Mouse (Mus musculus) liver, embryonic 12.5 days (tissue): ENCODE measurements at regions not wholly inside any gene's neighbourhood (a gene's known extent, or its start where the extent isn't known, plus 50 kb on each side); places are given as distances from the start of the nearest gene placed in this dataset.
"Not testable (repeated sequence)": the region's sequence is repeated elsewhere in the genome, so short reads cannot be mapped to it uniquely, and the experiment has no call there.

Experiments
- ATAC-seq: fragments of 200-750 bp; cut with Nextera tagmentation; 2 replicates; pipeline ENCODE4 v1.8.0; 2017; ENCODE audit warnings: moderate number of reproducible peaks, mild to moderate bottlenecking, moderate library complexity
- H3K27ac ChIP-seq: fragments of 300-500 bp; sonication (generic); 2 replicates; pipeline ENCODE4 v1.5.1; 2016; ENCODE audit warnings: mild to moderate bottlenecking
- H3K27me3 ChIP-seq: fragments of 300-500 bp; sonication (generic); replicated peaks from 2 replicates; pipeline ENCODE4 v1.6.1; 2016; ENCODE audit warnings: mild to moderate bottlenecking, moderate library complexity
- H3K36me3 ChIP-seq: fragments of 300-500 bp; sonication (generic); 2 replicates; pipeline ENCODE4 v1.6.1; 2016; ENCODE audit warnings: mild to moderate bottlenecking, moderate library complexity
- H3K4me1 ChIP-seq: fragments of 300-500 bp; sonication (generic); 2 replicates; pipeline ENCODE4 v1.6.1; 2016
- H3K4me2 ChIP-seq: fragments of 300-500 bp; sonication (generic); 2 replicates; pipeline ENCODE4 v1.6.1; 2016; ENCODE audit warnings: mild to moderate bottlenecking, moderate library complexity
- H3K4me3 ChIP-seq: fragments of 300-500 bp; sonication (generic); 2 replicates; pipeline ENCODE4 v1.5.1; 2016; ENCODE audit warnings: mild to moderate bottlenecking, moderate library complexity
- H3K9ac ChIP-seq: fragments of 300-500 bp; sonication (generic); 2 replicates; pipeline ENCODE4 v1.6.1; 2016; ENCODE audit warnings: mild to moderate bottlenecking, moderate library complexity
- H3K9me3 ChIP-seq: fragments of 300-500 bp; sonication (generic); replicated peaks from 2 replicates; pipeline ENCODE4 v1.6.1; 2016; ENCODE audit warnings: mild to moderate bottlenecking, moderate library complexity
- WGBS: fragments of 180-500 bp; shearing (Covaris S2); methylation state at CpG from one replicate; pipeline ENCODE4 v1.1.7; 2016; ENCODE audit not compliant: insufficient replicate concordance; 5-methylcytosine and 5-hydroxymethylcytosine counted together

DNA sequence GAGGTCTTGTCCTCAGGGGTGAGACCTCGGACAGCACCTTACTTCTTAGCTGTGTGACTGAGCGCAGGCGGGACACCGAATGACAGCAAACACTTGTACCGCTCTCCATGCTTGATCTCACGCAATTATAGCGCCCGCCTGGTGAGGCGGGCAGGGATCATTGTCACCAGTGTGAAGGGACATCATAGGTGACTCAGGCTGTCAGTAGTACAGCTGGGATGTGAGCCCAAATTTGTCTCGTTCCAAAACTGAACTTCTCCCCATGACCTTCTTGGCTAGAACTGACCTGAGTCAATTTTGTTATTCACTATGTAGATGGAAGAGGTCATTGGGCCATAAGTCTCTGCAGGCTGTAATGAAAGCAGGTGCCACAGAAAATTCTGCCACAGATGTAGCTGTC, 104.1 kb upstream of the Rad23b start:
- H3K9me3 ChIP-seq: no peaks in the 10 kb centered on the region
- no peak for ATAC-seq
- 71% methylated on average over 10 of the region's 10 CpGs for WGBS
- no peak overlapping the region for H3K27ac ChIP-seq
- no peaks in the 10 kb centered on the region for H3K36me3 ChIP-seq
- no peaks in the 10 kb centered on the region for H3K4me1 ChIP-seq
- H3K4me3 ChIP-seq: no peak overlapping the region
- no peaks in the 10 kb centered on the region for H3K27me3 ChIP-seq
- H3K4me2 ChIP-seq: no peak overlapping the region
- H3K9ac ChIP-seq: no peak overlapping the region

DNA sequence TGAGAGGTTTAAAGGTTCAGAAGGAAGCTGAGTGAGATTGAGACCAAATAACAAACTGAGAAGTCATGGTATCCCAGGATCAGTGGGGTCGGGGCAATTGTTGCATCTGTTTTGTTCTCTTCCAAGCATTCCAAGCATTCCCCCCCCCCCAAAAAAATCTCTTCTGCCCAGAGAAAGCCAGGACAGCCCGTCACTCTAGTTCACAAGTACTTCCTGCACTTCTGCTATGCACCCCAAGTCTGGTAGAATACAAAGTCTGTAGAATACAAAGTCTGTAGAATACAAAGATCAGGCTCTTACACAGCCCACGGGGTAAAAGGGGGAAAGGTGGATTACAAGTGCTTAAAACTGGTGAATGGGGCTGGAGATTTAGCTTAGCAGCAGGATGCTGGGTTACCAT, 99.5 kb upstream of the Rad23b start:
- Histone ChIP-seq H3K4me1 (no peaks in the 10 kb centered on the region), H3K27me3 (no peaks in the 10 kb centered on the region), H3K9ac (no peak overlapping the region), H3K4me3 (no peak overlapping the region), H3K9me3 (no peaks in the 10 kb centered on the region), H3K27ac (no peak overlapping the region), H3K4me2 (no peak overlapping the region), H3K36me3 (no peaks in the 10 kb centered on the region)
- WGBS: 22% methylated on average over 3 of the region's 3 CpGs
- ATAC-seq: no peak

DNA sequence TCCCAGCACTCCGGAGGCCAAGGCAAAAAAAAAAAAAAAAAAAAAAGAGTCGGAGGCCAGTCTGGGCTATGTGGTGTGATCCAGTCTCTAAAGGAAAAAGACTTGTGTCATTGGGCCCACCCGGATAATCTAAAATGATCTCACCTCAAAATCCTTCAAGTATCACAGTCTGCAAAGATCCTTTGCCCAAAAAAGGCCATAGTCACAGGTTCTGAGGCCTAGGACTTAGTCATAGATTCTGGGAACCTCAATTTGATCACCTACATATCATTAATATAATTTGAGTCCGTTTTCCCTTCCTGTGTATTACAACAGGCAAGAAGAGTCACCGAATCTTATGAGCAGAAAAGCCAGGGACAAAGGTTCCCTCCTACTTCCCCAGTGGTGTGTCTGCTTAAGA, 98.3 kb upstream of the Rad23b start:
- no peaks in the 10 kb centered on the region for H3K27me3 ChIP-seq
- H3K9ac ChIP-seq: no peak overlapping the region
- no peaks in the 10 kb centered on the region for H3K36me3 ChIP-seq
- no peak overlapping the region for H3K4me3 ChIP-seq
- ATAC-seq: no peak
- no peak overlapping the region for H3K27ac ChIP-seq
- no peaks in the 10 kb centered on the region for H3K9me3 ChIP-seq
- 70% methylated on average over 5 of the region's 5 CpGs for WGBS
- H3K4me2 ChIP-seq: no peak overlapping the region
- H3K4me1 ChIP-seq: no peaks in the 10 kb centered on the region

DNA sequence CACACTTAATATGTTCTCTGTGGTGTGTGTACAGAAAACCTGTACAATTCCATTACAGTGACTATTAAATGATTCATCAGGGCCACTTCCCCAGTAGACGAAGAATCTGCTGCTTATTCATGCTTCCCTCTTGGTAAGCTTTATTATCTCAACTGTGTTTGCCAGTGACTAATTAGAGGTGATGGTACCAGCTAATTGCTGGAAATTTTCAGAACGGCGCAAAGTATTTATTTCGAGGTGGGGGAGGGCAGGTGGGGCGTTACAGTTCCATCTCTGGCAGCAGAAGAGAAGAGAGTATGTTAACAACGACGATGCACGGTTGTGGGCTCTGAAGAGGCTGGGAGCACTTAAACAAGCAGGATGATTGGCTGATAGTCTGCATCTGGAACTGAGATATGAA, 96.1 kb upstream of the Rad23b start:
- Histone ChIP-seq H3K9me3 (no peaks in the 10 kb centered on the region), H3K4me2 (no peak overlapping the region), H3K9ac (no peak overlapping the region), H3K4me3 (no peak overlapping the region), H3K27ac (no peak overlapping the region), H3K27me3 (no peaks in the 10 kb centered on the region), H3K4me1 (no peaks in the 10 kb centered on the region), H3K36me3 (no peaks in the 10 kb centered on the region)
- WGBS: 70% methylated on average over 8 of the region's 8 CpGs
- ATAC-seq: no peak

DNA sequence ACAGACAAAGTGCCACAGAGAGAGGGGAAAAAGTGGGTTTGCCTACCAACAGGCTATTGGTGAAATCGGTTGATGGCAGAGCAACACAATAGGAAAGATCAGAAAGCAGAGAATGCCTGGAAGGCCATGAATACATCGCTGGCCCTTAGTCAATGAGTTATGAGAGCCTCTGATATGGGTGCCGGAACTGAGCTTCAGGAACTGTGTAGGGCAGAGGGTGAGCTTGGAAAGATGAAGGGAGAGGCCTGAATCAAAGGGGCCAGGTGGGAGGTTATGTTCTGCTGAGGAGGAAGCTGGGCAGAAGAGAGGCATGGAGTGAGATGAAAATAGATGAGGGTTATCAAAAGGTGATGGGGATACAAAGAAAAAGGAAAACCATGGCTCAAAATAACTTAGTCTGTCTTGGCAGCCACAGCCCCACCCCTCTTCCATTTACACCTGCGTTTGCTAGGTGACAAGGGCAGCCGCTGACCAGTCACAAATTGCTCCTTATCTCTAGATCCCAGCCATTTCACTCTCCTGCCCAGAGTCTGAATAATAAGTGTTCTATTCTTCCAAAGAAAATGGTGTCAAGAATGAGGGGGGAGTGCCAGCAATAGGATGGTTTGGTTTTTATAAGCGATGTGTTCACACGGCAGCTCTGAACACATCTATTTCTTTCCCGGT, 77.7 kb upstream of the Rad23b start:
- no peaks in the 10 kb centered on the region for H3K36me3 ChIP-seq
- H3K27ac ChIP-seq: no peak overlapping the region
- H3K4me2 ChIP-seq: no peak overlapping the region
- WGBS: 66% methylated on average over 8 of the region's 8 CpGs
- no peak overlapping the region for H3K4me3 ChIP-seq
- H3K9me3 ChIP-seq: no peaks in the 10 kb centered on the region
- no peak for ATAC-seq
- H3K4me1 ChIP-seq: no peaks in the 10 kb centered on the region
- no peaks in the 10 kb centered on the region for H3K27me3 ChIP-seq
- no peak overlapping the region for H3K9ac ChIP-seq

DNA sequence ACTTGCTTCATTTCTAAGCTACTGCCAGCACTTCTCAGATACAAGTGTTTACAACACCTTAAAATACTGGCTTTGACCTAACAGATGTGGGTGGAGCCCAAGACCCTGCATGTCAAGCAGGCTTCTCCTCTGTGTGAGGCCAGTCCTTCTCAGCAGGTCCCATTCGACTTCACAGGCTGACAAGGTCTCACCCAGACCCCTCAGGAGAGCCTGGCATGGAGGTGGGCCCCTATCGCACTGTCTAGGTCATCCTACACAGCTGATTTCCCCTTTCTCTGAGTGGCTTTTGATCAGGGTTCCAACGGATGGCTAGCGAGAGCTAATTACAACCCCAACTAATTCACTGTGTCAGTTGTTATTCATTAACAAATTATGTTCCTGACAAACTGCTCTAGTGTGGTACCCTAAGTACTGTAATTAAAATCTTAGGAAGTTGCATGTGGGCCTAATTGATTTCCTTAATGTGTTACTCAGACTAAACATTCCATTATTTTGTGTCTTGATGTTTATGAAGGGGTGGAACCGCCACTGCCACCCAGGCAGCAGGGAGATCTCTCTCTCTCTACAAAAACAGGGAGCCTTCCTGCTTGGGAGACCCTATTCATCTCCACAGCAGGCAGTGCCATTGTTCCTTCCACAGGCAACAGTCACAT, 73.4 kb upstream of the Rad23b start:
- Histone ChIP-seq H3K4me1 (no peaks in the 10 kb centered on the region), H3K36me3 (no peaks in the 10 kb centered on the region), H3K9ac (no peak overlapping the region), H3K27me3 (no peaks in the 10 kb centered on the region), H3K27ac (no peak overlapping the region), H3K4me2 (no peak overlapping the region), H3K9me3 (no peaks in the 10 kb centered on the region), H3K4me3 (no peak overlapping the region)
- ATAC-seq: no peak
- WGBS: 33% methylated on average over 5 of the region's 5 CpGs

DNA sequence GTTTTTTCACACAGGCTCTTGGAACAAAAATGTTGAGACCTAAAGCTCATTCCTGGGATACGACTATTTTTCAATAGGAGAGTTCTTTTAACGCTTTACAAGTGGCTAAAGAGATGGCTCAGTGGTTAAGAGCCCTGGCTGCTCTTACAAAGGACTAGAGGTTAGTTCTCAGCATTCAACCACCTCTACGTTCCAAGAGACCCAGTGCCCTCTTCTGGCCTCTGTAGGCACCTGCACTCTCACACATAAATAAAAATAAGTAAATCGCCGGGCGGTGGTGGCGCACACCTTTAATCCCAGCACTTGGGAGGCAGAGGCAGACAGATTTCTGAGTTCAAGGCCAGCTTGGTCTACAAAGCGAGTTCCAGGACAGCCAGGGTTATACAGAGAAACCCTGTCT, 70.5 kb upstream of the Rad23b start:
- not testable (repeated sequence) for H3K9me3 ChIP-seq, H3K9ac ChIP-seq, H3K36me3 ChIP-seq, H3K4me2 ChIP-seq, H3K27me3 ChIP-seq, H3K27ac ChIP-seq, H3K4me3 ChIP-seq, H3K4me1 ChIP-seq, ATAC-seq
- 72% methylated on average over 8 of the region's 8 CpGs for WGBS

DNA sequence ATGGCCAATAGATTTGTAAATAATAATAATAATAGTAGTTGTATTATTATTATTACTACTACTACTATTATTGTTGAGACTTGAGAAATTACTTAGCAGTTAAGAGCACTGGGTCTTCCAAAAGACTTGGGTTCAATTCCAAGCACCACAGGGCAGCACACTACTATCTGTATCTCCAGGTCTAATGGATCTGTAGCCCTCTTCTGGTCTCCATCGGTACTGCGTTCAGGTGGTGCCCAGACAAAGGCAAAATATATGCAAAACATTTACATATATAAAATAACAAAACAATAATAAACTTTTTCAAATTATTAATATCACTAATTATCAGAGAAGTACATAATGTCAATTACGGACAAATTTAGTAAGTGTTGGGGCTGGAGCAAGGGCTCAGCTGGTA, 69.1 kb upstream of the Rad23b start:
- H3K36me3 ChIP-seq: no peaks in the 10 kb centered on the region
- no peak for ATAC-seq
- no peaks in the 10 kb centered on the region for H3K4me1 ChIP-seq
- no peaks in the 10 kb centered on the region for H3K27me3 ChIP-seq
- no peak overlapping the region for H3K9ac ChIP-seq
- H3K27ac ChIP-seq: no peak overlapping the region
- WGBS: 68% methylated on average over 3 of the region's 3 CpGs
- H3K9me3 ChIP-seq: no peaks in the 10 kb centered on the region
- no peak overlapping the region for H3K4me2 ChIP-seq
- no peak overlapping the region for H3K4me3 ChIP-seq

DNA sequence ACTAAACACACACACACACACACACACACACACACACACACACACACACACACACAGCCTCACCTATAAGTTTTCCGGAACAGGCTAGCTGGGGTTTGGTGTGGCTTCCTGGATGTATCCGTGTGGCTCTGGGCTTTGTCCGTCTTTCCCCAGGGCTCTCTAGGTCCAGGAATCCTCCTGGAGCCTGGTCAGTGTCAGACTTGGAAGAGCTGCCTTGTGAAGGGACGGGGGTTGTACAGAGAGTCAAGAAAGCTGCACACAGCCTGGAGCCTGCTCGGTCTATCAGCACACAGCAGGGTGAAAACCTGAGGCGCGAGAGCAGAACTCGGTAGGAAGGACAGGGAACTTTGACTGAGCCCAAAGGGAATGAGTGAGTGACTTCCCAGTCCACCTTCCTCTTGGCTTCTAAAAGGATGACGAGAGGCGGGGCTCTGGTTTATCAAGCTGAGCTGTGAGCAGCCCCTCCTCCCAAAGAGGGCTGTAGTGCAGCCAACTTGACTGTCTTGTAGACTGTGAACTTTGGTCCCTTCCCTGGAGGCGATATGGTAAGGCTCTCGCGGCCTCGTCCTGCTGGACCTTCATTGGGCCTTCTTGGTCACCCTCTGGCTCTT, 68.3 kb upstream of the Rad23b start:
- no peaks in the 10 kb centered on the region for H3K9me3 ChIP-seq
- no peak overlapping the region for H3K4me2 ChIP-seq
- no peak for ATAC-seq
- no peak overlapping the region for H3K27ac ChIP-seq
- H3K9ac ChIP-seq: no peak overlapping the region
- H3K27me3 ChIP-seq: no peaks in the 10 kb centered on the region
- H3K4me3 ChIP-seq: no peak overlapping the region
- 63% methylated on average over 14 of the region's 14 CpGs for WGBS
- H3K4me1 ChIP-seq: no peaks in the 10 kb centered on the region
- no peaks in the 10 kb centered on the region for H3K36me3 ChIP-seq

DNA sequence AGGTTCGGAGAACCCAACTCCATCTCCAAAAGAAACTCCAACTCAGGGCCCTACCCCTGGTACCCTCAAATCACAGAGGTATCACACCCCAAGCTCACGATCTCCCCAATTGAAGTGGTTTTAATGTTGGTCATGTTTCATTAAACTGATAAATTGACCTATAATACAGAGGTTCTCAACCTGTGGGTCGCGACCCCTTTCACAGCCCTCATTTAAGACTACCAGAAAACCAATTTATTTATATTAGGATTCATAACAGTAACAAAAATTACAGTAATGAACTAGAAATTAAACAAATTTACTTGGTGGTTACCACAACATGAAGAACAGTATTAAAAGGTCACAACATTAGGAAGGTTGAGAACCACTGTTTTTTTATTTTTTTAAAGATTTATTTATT, 67.4 kb upstream of the Rad23b start:
- no peaks in the 10 kb centered on the region for H3K4me1 ChIP-seq
- WGBS: 69% methylated on average over 4 of the region's 4 CpGs
- no peak overlapping the region for H3K9ac ChIP-seq
- no peak overlapping the region for H3K4me2 ChIP-seq
- 0 out of 2 replicates have a peak, but pooled peaks cover 3% of the 10 kb centered on the region for H3K27me3 ChIP-seq
- no peaks in the 10 kb centered on the region for H3K36me3 ChIP-seq
- H3K9me3 ChIP-seq: no peaks in the 10 kb centered on the region
- H3K4me3 ChIP-seq: no peak overlapping the region
- no peak for ATAC-seq
- no peak overlapping the region for H3K27ac ChIP-seq

DNA sequence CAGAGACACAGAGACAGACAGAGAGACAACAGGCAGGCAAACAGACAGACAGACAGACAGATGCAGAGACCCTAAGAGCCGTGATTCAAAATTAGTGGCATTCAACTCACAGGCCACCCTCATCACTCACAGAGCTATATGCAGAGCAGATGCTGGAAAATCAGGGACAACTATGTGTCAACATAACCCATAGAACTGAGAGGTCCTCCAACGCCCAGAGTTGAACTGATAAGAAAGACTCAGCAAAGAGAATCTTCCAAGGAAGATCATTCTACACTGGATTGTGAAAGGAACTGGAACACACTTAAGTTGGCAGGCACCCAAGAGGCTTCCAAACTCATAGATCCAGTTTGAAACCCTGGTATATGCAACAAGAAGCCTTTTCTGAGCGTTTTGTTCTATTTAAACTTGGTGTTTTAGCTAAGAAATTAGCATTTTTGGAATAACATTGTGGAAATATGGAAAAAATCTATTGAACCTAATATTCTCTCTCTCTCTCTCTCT, 65.1 kb upstream of the Rad23b start:
- no peak overlapping the region for H3K4me3 ChIP-seq
- H3K27ac ChIP-seq: no peak overlapping the region
- H3K4me1 ChIP-seq: no peaks in the 10 kb centered on the region
- ATAC-seq: no peak
- H3K9ac ChIP-seq: no peak overlapping the region
- H3K27me3 ChIP-seq: 0 out of 2 replicates have a peak, but pooled peaks cover 3% of the 10 kb centered on the region
- H3K4me2 ChIP-seq: no peak overlapping the region
- H3K9me3 ChIP-seq: no peaks in the 10 kb centered on the region
- 42% methylated on average over 3 of the region's 3 CpGs for WGBS
- no peaks in the 10 kb centered on the region for H3K36me3 ChIP-seq

DNA sequence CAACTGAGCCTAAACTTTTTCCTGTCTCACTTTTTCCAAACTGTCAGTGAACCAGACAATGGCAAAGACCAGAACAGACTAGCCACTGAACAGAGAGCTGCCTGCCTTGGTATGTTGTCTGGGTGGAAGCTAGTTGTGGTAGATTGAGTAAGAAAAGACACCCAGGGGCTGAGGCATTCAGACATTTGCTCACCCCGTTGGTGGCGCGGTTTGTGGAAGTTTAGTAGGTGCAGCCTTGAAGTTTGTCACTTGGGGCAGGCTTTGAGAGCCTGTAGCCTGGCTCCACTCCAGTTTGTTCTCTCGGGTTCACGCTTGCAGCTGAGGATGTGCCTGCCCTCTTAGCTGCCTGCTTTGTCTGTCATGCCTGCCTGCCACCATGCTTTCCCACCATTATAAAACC, 64.2 kb upstream of the Rad23b start:
- H3K9ac ChIP-seq: no peak overlapping the region
- H3K9me3 ChIP-seq: no peaks in the 10 kb centered on the region
- no peak for ATAC-seq
- no peak overlapping the region for H3K4me3 ChIP-seq
- no peaks in the 10 kb centered on the region for H3K36me3 ChIP-seq
- 37% methylated on average over 5 of the region's 5 CpGs for WGBS
- no peak overlapping the region for H3K27ac ChIP-seq
- H3K4me1 ChIP-seq: no peaks in the 10 kb centered on the region
- H3K4me2 ChIP-seq: no peak overlapping the region
- 0 out of 2 replicates have a peak, but pooled peaks cover 6% of the 10 kb centered on the region for H3K27me3 ChIP-seq
